Mouse (Mus musculus) midbrain, embryonic 16.5 days (tissue): ENCODE results near the gene Wdr25. TPM values are rescaled to one million over a fixed set of nuclear protein-coding genes. Genes with fewer than 3 reads are reported as not detected.

Experiments
- ATAC-seq: fragments of 200-750 bp; cut with Nextera tagmentation; 2 replicates; pipeline ENCODE4 v1.8.0; 2017; ENCODE audit warnings: moderate TSS enrichment
- H3K27ac ChIP-seq: fragments of 300-500 bp; sonication (generic); 2 replicates; pipeline ENCODE4 v1.5.1; 2014; ENCODE audit warnings: mild to moderate bottlenecking, low read length, mixed read lengths
- H3K27me3 ChIP-seq: fragments of 300-500 bp; sonication (generic); 2 replicates; pipeline ENCODE4 v1.6.1; 2014; ENCODE audit warnings: low read depth, low read length, mixed read lengths; ENCODE audit not compliant: control insufficient read depth, insufficient read depth
- H3K36me3 ChIP-seq: fragments of 300-500 bp; sonication (generic); 2 replicates; pipeline ENCODE4 v1.6.1; 2014; ENCODE audit warnings: mild to moderate bottlenecking, low read length, moderate library complexity, mixed read lengths; ENCODE audit not compliant: control insufficient read depth, insufficient read depth
- H3K4me1 ChIP-seq: fragments of 300-500 bp; sonication (generic); 2 replicates; pipeline ENCODE4 v1.6.1; 2014; ENCODE audit warnings: mild to moderate bottlenecking, low read length, mixed read lengths; ENCODE audit not compliant: control insufficient read depth, insufficient read depth
- H3K4me2 ChIP-seq: fragments of 300-500 bp; sonication (generic); 2 replicates; pipeline ENCODE4 v1.6.1; 2014; ENCODE audit warnings: mild to moderate bottlenecking, low read length, mixed read lengths
- H3K4me3 ChIP-seq: fragments of 300-500 bp; sonication (generic); 2 replicates; pipeline ENCODE4 v1.5.1; 2014; ENCODE audit warnings: low read depth, mild to moderate bottlenecking, low read length, moderate library complexity, mixed read lengths
- H3K9ac ChIP-seq: fragments of 300-500 bp; sonication (generic); 2 replicates; pipeline ENCODE4 v1.6.1; 2014; ENCODE audit warnings: low read depth, low read length, mixed read lengths
- H3K9me3 ChIP-seq: fragments of 300-500 bp; sonication (generic); replicated peaks from 2 replicates; pipeline ENCODE4 v1.6.1; 2014; ENCODE audit warnings: mild to moderate bottlenecking, low read length, mixed read lengths; ENCODE audit not compliant: control insufficient read depth, poor library complexity, severe bottlenecking
- WGBS: fragments of 180-500 bp; shearing (Covaris S2); extraction: QIAGEN DNeasy Blood & Tissue Kit; methylation state at CpG from one replicate; pipeline ENCODE4 v1.1.7; 2014; 5-methylcytosine and 5-hydroxymethylcytosine counted together
- polyA plus RNA-seq: library from polyadenylated mRNA; unstranded; fragments of >200 nt; fragmentation: Nextera tagmentation; extraction: Ambion mirVana; gene quantifications from 2 replicates; pipeline ENCODE4 v1.2.1, GENCODE M21; 2015

The Wdr25 gene
- polyA plus RNA-seq, 1 experiment from 2014 or later, result 6.3 TPM

- ATAC-seq, result no peak
- Histone ChIP-seq H3K4me3 (no peak overlapping the region), H3K27me3 (no peaks in the 10 kb centered on the region)
These were observed 7.5 kb upstream of the Wdr25 start for GRCm38 (mm10) chr12:108885906-108886305.

GRCm38 (mm10) chr12:108887077-108887476 lies 6.4 kb upstream of the Wdr25 start:
- no peak overlapping the region for H3K9ac ChIP-seq
- H3K9me3 ChIP-seq, result no peaks in the 10 kb centered on the region
- H3K4me1 ChIP-seq, result no peaks in the 10 kb centered on the region
- H3K27ac ChIP-seq, result no peak overlapping the region
- peaks cover 43% of the 10 kb centered on the region for H3K36me3 ChIP-seq
- WGBS, result 85% methylated on average over 4 of the region's 4 CpGs
- H3K4me2 ChIP-seq, result no peak overlapping the region
- ATAC-seq, result no peak
- no peak overlapping the region for H3K4me3 ChIP-seq
- no peaks in the 10 kb centered on the region for H3K27me3 ChIP-seq

More at GRCm38 (mm10) chr12:108885906-108886305, 7.5 kb upstream of the Wdr25 start:
- 100% methylated on average over 1 of the region's 1 CpGs for WGBS
- H3K4me1 ChIP-seq, result no peaks in the 10 kb centered on the region
- no peak overlapping the region for H3K9ac ChIP-seq
- no peak overlapping the region for H3K4me2 ChIP-seq
- peaks cover 44% of the 10 kb centered on the region for H3K36me3 ChIP-seq
- H3K27ac ChIP-seq, result no peak overlapping the region
- H3K9me3 ChIP-seq, result no peaks in the 10 kb centered on the region

- no peaks in the 10 kb centered on the region for H3K9me3 ChIP-seq
- 70% methylated on average over 4 of the region's 4 CpGs for WGBS
- peaks cover 12% of the 10 kb centered on the region for H3K4me1 ChIP-seq
- no peak for ATAC-seq
- H3K27me3 ChIP-seq, result no peaks in the 10 kb centered on the region
- no peak overlapping the region for H3K4me3 ChIP-seq
- no peak overlapping the region for H3K27ac ChIP-seq
- H3K4me2 ChIP-seq, result no peak overlapping the region
- H3K36me3 ChIP-seq, result peaks cover 33% of the 10 kb centered on the region
- no peak overlapping the region for H3K9ac ChIP-seq
These were observed 4.8 kb upstream of the Wdr25 start for GRCm38 (mm10) chr12:108888632-108889031.

GRCm38 (mm10) chr12:108893715-108894431 lies 442 bp downstream of the Wdr25 start, which contains the start of gene Wars:
Wars (minus strand) TSS chr12:108894174.
- no peaks in the 10 kb centered on the region; the same call in 1 of the 2 replicates for H3K36me3 ChIP-seq
- peaks cover 20% of the 10 kb centered on the region for H3K4me1 ChIP-seq
- peak; percentile 99 for ATAC-seq
- WGBS, result under 1% methylated on average over 41 of the region's 58 CpGs
- H3K9ac ChIP-seq, result peak within 1 kb of the TSS; percentile 63
- peak within 1 kb of the TSS; percentile 4; the same call in 1 of the 2 replicates for H3K27ac ChIP-seq
- peak within 1 kb of the TSS; percentile 49 for H3K4me3 ChIP-seq
- H3K27me3 ChIP-seq, result no peaks in the 10 kb centered on the region
- no peaks in the 10 kb centered on the region for H3K9me3 ChIP-seq
- peak within 1 kb of the TSS; percentile 97 for H3K4me2 ChIP-seq

GRCm38 (mm10) chr12:108894432-108894816 lies 993 bp downstream of the Wdr25 start:
- H3K27ac ChIP-seq, result peak overlapping the region; percentile 4; the same call in 1 of the 2 replicates

GRCm38 (mm10) chr12:108896006-108896405 lies 2.6 kb downstream of the Wdr25 start:
- no peaks in the 10 kb centered on the region for H3K36me3 ChIP-seq
- ATAC-seq, result no peak
- no peaks in the 10 kb centered on the region for H3K9me3 ChIP-seq
- no peak overlapping the region for H3K27ac ChIP-seq
- no peak overlapping the region for H3K4me3 ChIP-seq
- H3K4me1 ChIP-seq, result peaks cover 20% of the 10 kb centered on the region
- H3K9ac ChIP-seq, result no peak overlapping the region
- 69% methylated on average over 3 of the region's 3 CpGs for WGBS
- no peaks in the 10 kb centered on the region for H3K27me3 ChIP-seq
- no peak overlapping the region for H3K4me2 ChIP-seq

More at GRCm38 (mm10) chr12:108894432-108894816, 993 bp downstream of the Wdr25 start:
- Histone ChIP-seq H3K27me3 (no peaks in the 10 kb centered on the region), H3K4me3 (peak overlapping the region; percentile 49), H3K4me1 (peaks cover 20% of the 10 kb centered on the region), H3K36me3 (no peaks in the 10 kb centered on the region; the same call in 1 of the 2 replicates), H3K9ac (peak overlapping the region; percentile 55), H3K9me3 (no peaks in the 10 kb centered on the region), H3K4me2 (peak overlapping the region; percentile 76)
- 3% methylated on average over 7 of the region's 7 CpGs for WGBS
- no peak; the same call in 1 of the 2 replicates for ATAC-seq

- H3K4me3 ChIP-seq, result no peak overlapping the region
- H3K9ac ChIP-seq, result no peak overlapping the region
- H3K4me2 ChIP-seq, result no peak overlapping the region
- no peak for ATAC-seq
- 79% methylated on average over 5 of the region's 5 CpGs for WGBS
- no peaks in the 10 kb centered on the region for H3K27me3 ChIP-seq
- no peak overlapping the region for H3K27ac ChIP-seq
- H3K4me1 ChIP-seq, result peaks cover 19% of the 10 kb centered on the region
- H3K36me3 ChIP-seq, result no peaks in the 10 kb centered on the region
- H3K9me3 ChIP-seq, result no peaks in the 10 kb centered on the region
These were observed 7.9 kb downstream of the Wdr25 start for GRCm38 (mm10) chr12:108901346-108901745.

- H3K27me3 ChIP-seq, result no peaks in the 10 kb centered on the region
- no peaks in the 10 kb centered on the region for H3K9me3 ChIP-seq
- peak; percentile 47; the same call in 1 of the 2 replicates for ATAC-seq
- H3K4me3 ChIP-seq, result no peak overlapping the region
- H3K27ac ChIP-seq, result no peak overlapping the region
- 18% methylated on average over 8 of the region's 8 CpGs for WGBS
- peaks cover 22% of the 10 kb centered on the region for H3K4me1 ChIP-seq
- no peak overlapping the region for H3K9ac ChIP-seq
- no peak overlapping the region for H3K4me2 ChIP-seq
- no peaks in the 10 kb centered on the region for H3K36me3 ChIP-seq
These were observed 9.5 kb downstream of the Wdr25 start for GRCm38 (mm10) chr12:108902940-108903339.

GRCm38 (mm10) chr12:108903600-108904275 lies 10.3 kb downstream of the Wdr25 start:
- no peak overlapping the region for H3K27ac ChIP-seq
- WGBS, result 58% methylated on average over 8 of the region's 8 CpGs
- no peaks in the 10 kb centered on the region for H3K27me3 ChIP-seq
- peaks cover 22% of the 10 kb centered on the region for H3K4me1 ChIP-seq
- H3K9me3 ChIP-seq, result no peaks in the 10 kb centered on the region
- H3K9ac ChIP-seq, result no peak overlapping the region
- 0 out of 2 replicates have a peak, but pooled peaks have one; percentile 54 for ATAC-seq
- H3K4me3 ChIP-seq, result no peak overlapping the region
- no peaks in the 10 kb centered on the region for H3K36me3 ChIP-seq
- H3K4me2 ChIP-seq, result no peak overlapping the region
